Mouse (Mus musculus): ENCODE measurements around the gene Phlpp2.
A peak's percentile ranks its signal among the peaks of the same experiment; 100 is the strongest.

DNA sequence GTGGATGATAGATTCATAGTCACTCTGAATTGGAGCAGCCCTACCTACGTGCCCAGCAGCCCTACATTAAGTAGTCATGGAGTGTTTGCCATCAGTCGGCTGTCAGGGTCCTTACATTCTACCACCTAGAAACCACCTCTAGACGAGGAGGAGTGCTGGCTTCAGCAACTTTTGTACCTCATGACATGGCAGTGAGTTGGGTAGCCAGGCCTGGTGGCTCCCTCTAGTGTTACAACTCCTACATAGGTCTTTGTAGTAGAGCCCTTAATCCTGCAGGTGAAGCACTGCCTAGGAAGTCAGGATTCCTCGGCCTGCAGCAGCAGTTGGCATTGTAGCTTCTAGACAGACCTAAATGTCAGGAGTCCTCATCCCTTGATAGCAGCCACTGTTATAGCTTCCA lies 48.9 kb downstream of the Phlpp2 start:
- peak; percentile 68 for TF ChIP-seq CTCF (IDR thresholded peaks at IDR 0.05; ENCODE audit: extremely low read depth, insufficient read depth, low read length)
- TF ChIP-seq POLR2A (IDR thresholded peaks at IDR 0.05; ENCODE audit: extremely low read depth, insufficient read depth, low read length), result no peak
